Mouse (Mus musculus) gastrocnemius, postnatal 14 days (tissue): ENCODE data around the gene Sertad1. TPM values are rescaled to one million over a fixed set of nuclear protein-coding genes. Genes with fewer than 3 reads are reported as not detected.

ENCODE experiments used
- DNase-seq: peaks from one replicate; pipeline ENCODE4 v3.0.0; 2021; ENCODE audit warnings: mixed read lengths
- intact Hi-C: fragments of 180-260 bp; cut with DNase I; formaldehyde crosslinking; loops from one replicate; pipeline ENCODE4 v1.15.1; 2025; ENCODE audit warnings: low total_unique reads
- total RNA-seq, 2 experiments: library from RNA; stranded (reverse); gene quantifications; 2 replicates each; pipeline ENCODE4 v1.2.3; 2021

The Sertad1 gene
- total RNA-seq, 2 experiments from 2014 or later: 8.7 to 10.1 TPM

- intact Hi-C loops: loop anchor here (10.0 kb wide), 1 partner anchor 53 kb away; the partner anchor contains the start of gene Hipk4
- no peak for DNase-seq
Observed at GRCm38 (mm10) chr7:27471390-27472120, 15.2 kb upstream of the Sertad1 start.

- no peak for DNase-seq
- intact Hi-C loops: loop anchor here (10.0 kb wide), 1 partner anchor 52 kb away; the partner anchor contains the start of gene Hipk4
Observed at GRCm38 (mm10) chr7:27472596-27472995, 14.1 kb upstream of the Sertad1 start.

- intact Hi-C loops: loop anchor here (10.0 kb wide), 1 partner anchor 52 kb away; the partner anchor contains the start of gene Hipk4
- DNase-seq: peak; percentile 100
Observed at GRCm38 (mm10) chr7:27473156-27473834, 13.4 kb upstream of the Sertad1 start, which contains the start of gene Sertad3. Gene Sertad3 (plus strand): TSS chr7:27473768.

DNA sequence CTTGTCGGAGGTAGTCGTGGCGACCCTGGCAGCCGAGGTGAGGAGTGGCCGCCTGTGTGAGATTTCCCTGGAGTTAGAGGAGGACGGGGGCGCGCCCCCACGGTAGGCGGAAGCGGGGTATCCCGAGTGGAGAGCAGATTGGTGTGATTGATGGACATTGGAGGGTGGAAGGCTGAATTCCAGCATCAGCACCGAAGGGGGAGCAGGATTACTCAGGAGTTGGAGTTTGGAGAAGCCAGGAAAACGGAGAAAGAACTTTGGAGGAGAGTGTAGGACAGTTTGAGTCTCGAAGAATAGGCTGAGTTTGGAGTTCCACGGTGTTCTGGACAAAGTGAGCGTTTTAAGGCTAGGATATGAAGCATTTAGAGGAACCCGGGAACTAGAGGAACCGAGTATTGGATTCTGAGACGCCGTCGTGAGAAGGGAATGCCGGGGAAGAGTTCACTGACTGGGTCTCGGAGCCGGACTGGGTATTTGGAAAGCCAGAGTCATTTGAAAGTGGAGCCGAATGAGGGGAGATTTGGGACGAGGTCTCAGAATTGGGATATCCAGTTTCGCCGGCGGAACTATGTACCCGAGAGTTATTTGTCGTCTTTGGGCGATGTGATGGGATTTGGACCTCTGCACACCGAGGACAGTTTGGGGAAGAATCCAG is 12.7 kb upstream of the Sertad1 start:
- intact Hi-C loops: loop anchor here (10.0 kb wide), 1 partner anchor 51 kb away; the partner anchor contains the start of gene Hipk4
- DNase-seq: no peak

- DNase-seq: peak; percentile 99
- intact Hi-C loops: loop anchor here (10.0 kb wide), 1 partner anchor 50 kb away; the partner anchor contains the start of gene Hipk4
Observed at GRCm38 (mm10) chr7:27474490-27474954, 12.2 kb upstream of the Sertad1 start.

- intact Hi-C loops: loop anchor here (10.0 kb wide), 1 partner anchor 49 kb away; the partner anchor contains the start of gene Hipk4
- no peak for DNase-seq
Observed at GRCm38 (mm10) chr7:27475596-27475995, 11.1 kb upstream of the Sertad1 start.

DNA sequence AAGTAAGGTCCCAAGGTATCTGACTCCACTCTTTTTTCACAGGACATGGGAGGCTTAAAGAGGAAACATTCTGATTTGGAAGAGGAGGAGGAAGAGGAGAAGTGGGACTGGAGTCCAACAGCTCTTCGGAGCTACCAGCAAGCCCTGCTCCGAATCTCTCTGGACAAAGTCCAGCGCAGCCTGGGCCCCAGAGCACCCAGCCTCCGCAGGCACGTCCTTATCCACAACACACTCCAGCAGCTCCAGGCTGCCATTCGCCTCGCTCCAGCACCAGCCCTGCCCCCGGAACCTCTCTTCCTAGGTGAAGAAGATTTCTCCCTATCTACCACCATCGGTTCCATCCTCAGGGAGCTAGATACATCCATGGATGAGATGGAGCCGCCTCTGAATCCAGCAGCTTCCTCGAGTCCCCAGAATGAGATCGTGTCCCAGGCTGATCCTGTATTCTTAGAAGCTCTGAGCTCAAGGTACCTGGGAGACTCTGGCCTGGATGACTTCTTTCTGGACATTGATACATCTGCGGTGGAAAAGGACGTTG is 10.5 kb upstream of the Sertad1 start:
- DNase-seq: no peak
- intact Hi-C loops: loop anchor here (10.0 kb wide), 1 partner anchor 49 kb away; the partner anchor contains the start of gene Hipk4

DNA sequence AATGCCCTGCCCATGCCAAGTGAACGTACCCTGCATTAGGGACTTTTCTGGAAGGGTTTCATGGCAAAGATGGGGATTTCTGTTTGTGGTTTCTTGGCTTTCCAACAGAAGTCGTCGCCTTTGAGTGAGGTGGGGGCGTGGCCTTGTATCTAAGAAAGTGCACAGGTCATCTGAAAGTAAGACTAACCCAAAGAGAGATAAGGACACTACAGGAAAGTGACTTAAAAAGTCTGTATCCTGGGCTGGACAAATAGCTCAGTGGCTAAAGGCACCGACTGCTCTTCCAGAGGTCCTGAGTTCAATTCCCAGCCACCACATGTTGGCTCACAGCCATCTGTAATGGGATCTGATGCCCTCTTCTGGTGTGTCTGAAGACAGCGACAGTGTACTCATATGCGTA is 8.1 kb upstream of the Sertad1 start:
- no peak for DNase-seq
- intact Hi-C loops: loop anchor here (10.0 kb wide), 1 partner anchor 46 kb away; the partner anchor contains the start of gene Hipk4

GRCm38 (mm10) chr7:27479750-27480149 is 7.0 kb upstream of the Sertad1 start:
- intact Hi-C loops: loop anchor here (10.0 kb wide), 1 partner anchor 45 kb away; the partner anchor contains the start of gene Hipk4
- no peak for DNase-seq

- intact Hi-C loops: no loop called here
- no peak for DNase-seq
Observed at GRCm38 (mm10) chr7:27480506-27480905, 6.2 kb upstream of the Sertad1 start.

- intact Hi-C loops: no loop called here
- no peak for DNase-seq
Observed at GRCm38 (mm10) chr7:27480927-27481626, 5.6 kb upstream of the Sertad1 start.

- peak; percentile 96 for DNase-seq
- intact Hi-C loops: no loop called here
Observed at GRCm38 (mm10) chr7:27481627-27481969, 5.1 kb upstream of the Sertad1 start.

- DNase-seq: no peak
- intact Hi-C loops: no loop called here
Observed at GRCm38 (mm10) chr7:27483860-27484259, 2.9 kb upstream of the Sertad1 start.

DNA sequence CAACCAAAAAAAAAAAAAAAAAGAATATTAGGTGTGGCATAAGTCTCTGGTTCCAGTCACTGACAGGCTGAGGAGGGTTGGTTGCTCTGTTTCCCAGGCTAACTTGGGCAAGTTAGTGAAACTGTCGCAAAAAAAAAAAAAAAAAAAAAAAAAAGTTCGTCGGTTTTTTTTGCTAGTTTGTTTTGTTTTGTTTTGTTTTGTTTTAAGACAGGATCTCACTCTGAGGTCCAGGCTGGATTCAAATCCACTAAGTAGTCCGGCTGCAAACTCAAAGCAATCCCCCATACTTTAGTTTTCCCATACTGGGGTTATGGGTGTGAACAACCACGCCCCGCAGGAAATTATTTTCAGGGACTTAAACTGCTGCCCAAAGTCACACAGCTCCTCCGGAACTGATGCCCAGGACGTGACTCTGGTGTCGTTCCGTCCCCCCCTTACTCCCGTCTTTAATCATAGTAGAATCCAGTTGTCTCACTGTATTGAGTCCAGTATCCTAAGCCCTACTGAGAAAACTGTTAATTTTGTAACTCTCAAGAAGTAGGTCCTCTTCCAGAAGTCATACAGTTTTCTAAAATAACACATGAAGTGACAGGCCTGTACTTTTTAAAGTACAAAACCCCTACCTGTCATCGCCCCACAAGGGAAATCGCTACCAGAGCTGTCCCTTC is 474 bp upstream of the Sertad1 start:
- intact Hi-C loops: no loop called here
- DNase-seq: peak; percentile 29

- intact Hi-C loops: no loop called here
- peak; percentile 77 for DNase-seq
Observed at GRCm38 (mm10) chr7:27487740-27488268, 1.1 kb downstream of the Sertad1 start.

- peak; percentile 22 for DNase-seq
- intact Hi-C loops: no loop called here
Observed at GRCm38 (mm10) chr7:27489270-27489869, 2.7 kb downstream of the Sertad1 start.

- intact Hi-C loops: no loop called here
- no peak for DNase-seq
Observed at GRCm38 (mm10) chr7:27490227-27490542, 3.5 kb downstream of the Sertad1 start.
